In genomic region chr11:104272352-104272751, GRCm38 (mm10) we compare ENCODE assay signal across 8 mouse cellular contexts. TPM values are rescaled to one million over a fixed set of nuclear protein-coding genes. Genes with fewer than 3 reads are reported as not detected.
DNase-seq lines count a peak whose midpoint lies in the region; ATAC-seq and TF ChIP-seq lines count a peak whose summit lies in the region.

No protein-coding gene starts in this region.

- peaks cover 3% of the 10 kb centered on the region; the same call in 1 of the 2 replicates for H3K36me3 ChIP-seq in hindbrain, postnatal 0 days (ENCODE audit: insufficient read depth, low read length)
- no peaks in the 10 kb centered on the region for H3K36me3 ChIP-seq in hindbrain, embryonic 11.5 days (ENCODE audit: control insufficient read depth, insufficient read depth, low read length)
- H3K36me3 ChIP-seq in neural tube, embryonic 15.5 days, result no peaks in the 10 kb centered on the region

- no peak overlapping the region for H3K4me3 ChIP-seq in hindbrain, postnatal 0 days (ENCODE audit: low read length)
- H3K4me3 ChIP-seq in hindbrain, embryonic 11.5 days (ENCODE audit: low read depth, low read length), result no peak overlapping the region
- no peak overlapping the region; the same call in 1 of the 2 replicates for H3K4me3 ChIP-seq in layer of hippocampus, adult 2 months
- H3K4me3 ChIP-seq in neural tube, embryonic 15.5 days (replicated peaks), result no peak overlapping the region

- H3K27me3 ChIP-seq in hindbrain, postnatal 0 days (ENCODE audit: insufficient read depth, low read length), result no peaks in the 10 kb centered on the region
- no peaks in the 10 kb centered on the region for H3K27me3 ChIP-seq in hindbrain, embryonic 11.5 days (ENCODE audit: control insufficient read depth, insufficient read depth, low read length)
- H3K27me3 ChIP-seq in neural tube, embryonic 15.5 days (replicated peaks), result no peaks in the 10 kb centered on the region

- 38% methylated on average over 8 of the region's 8 CpGs for WGBS in hindbrain, postnatal 0 days
- WGBS in hindbrain, embryonic 11.5 days, result 80% methylated on average over 8 of the region's 8 CpGs
- WGBS in neural tube, embryonic 15.5 days, result 59% methylated on average over 8 of the region's 8 CpGs

- H3K9ac ChIP-seq in hindbrain, postnatal 0 days (replicated peaks; ENCODE audit: low read length), result no peak overlapping the region
- H3K9ac ChIP-seq in hindbrain, embryonic 11.5 days (ENCODE audit: low read depth, low read length), result no peak overlapping the region
- H3K9ac ChIP-seq in neural tube, embryonic 15.5 days (replicated peaks), result no peak overlapping the region

- peaks cover 2% of the 10 kb centered on the region; the same call in 1 of the 2 replicates for H3K4me1 ChIP-seq in hindbrain, postnatal 0 days (ENCODE audit: insufficient read depth, low read length)
- no peaks in the 10 kb centered on the region for H3K4me1 ChIP-seq in hindbrain, embryonic 11.5 days (replicated peaks; ENCODE audit: control insufficient read depth, insufficient read depth, low read length)
- H3K4me1 ChIP-seq in neural tube, embryonic 15.5 days, result peaks cover 10% of the 10 kb centered on the region

- peak; percentile 90 for ATAC-seq in hindbrain, postnatal 0 days
- no peak for ATAC-seq in hindbrain, embryonic 11.5 days (ENCODE audit: low FRiP score)
- ATAC-seq in erythroid progenitor cell, adult 5-6 weeks (replicated peaks; ENCODE audit: low FRiP score, poor library complexity, severe bottlenecking), result no peak
- ATAC-seq in neural tube, embryonic 15.5 days (ENCODE audit: low FRiP score), result no peak

- peak overlapping the region; percentile 23 for H3K27ac ChIP-seq in hindbrain, postnatal 0 days
- H3K27ac ChIP-seq in hindbrain, embryonic 11.5 days (ENCODE audit: low read depth, low read length), result no peak overlapping the region
- H3K27ac ChIP-seq in layer of hippocampus, adult 2 months, result peak overlapping the region; percentile 92
- no peak overlapping the region for H3K27ac ChIP-seq in neural tube, embryonic 15.5 days (replicated peaks)

- H3K9me3 ChIP-seq in hindbrain, postnatal 0 days (ENCODE audit: low read length), result no peaks in the 10 kb centered on the region
- H3K9me3 ChIP-seq in hindbrain, embryonic 11.5 days (ENCODE audit: control insufficient read depth, low read length), result no peaks in the 10 kb centered on the region
- H3K9me3 ChIP-seq in neural tube, embryonic 15.5 days (replicated peaks), result no peaks in the 10 kb centered on the region

- TF ChIP-seq POLR2A in brain, embryonic 14.5 days (IDR thresholded peaks at IDR 0.05; ENCODE audit: borderline replicate concordance, extremely low read depth, insufficient read depth, insufficient read length, poor library complexity, severe bottlenecking), result no peak

- DNase-seq in hindbrain, postnatal 0 days (ENCODE audit: low spot score), result peak; percentile 83
- DNase-seq in hindbrain, embryonic 11.5 days (ENCODE audit: low spot score), result no peak
- peak; percentile 75 for DNase-seq in brain, embryonic 14.5 days (ENCODE audit: low read depth)
- peak; percentile 88 for DNase-seq in gastrocnemius, adult 18-20 months (ENCODE audit: low spot score)
- peak; percentile 87 to 89 for DNase-seq in layer of hippocampus, adult 2 months (ENCODE audit: low spot score in 2 of 2)
- DNase-seq in right cerebral cortex, postnatal 25 days, result peak; percentile 69

- TF ChIP-seq CTCF in hindbrain, postnatal 0 days (IDR thresholded peaks at IDR 0.05; ENCODE audit: low read depth), result no peak
- TF ChIP-seq CTCF in brain, embryonic 14.5 days (IDR thresholded peaks at IDR 0.05; ENCODE audit: borderline replicate concordance, extremely low read depth, insufficient read depth, insufficient read length), result no peak
- TF ChIP-seq CTCF in layer of hippocampus, adult 2 months (conservative IDR thresholded peaks at IDR 0.05), result no peak

- H3K4me2 ChIP-seq in hindbrain, postnatal 0 days (ENCODE audit: low read depth, low read length), result 0 out of 2 replicates have a peak overlapping the region, but pooled peaks have one; percentile 1
- no peak overlapping the region for H3K4me2 ChIP-seq in hindbrain, embryonic 11.5 days (replicated peaks; ENCODE audit: low read depth, low read length)
- H3K4me2 ChIP-seq in neural tube, embryonic 15.5 days, result no peak overlapping the region

RNA-seq across cellular contexts. Expression of gene Mapt, which starts 41.2 kb away (rescaled TPM):
- 473 and 516 TPM in 2 replicates for total RNA-seq in hindbrain, postnatal 0 days (2014; rRNA removed)
- polyA plus RNA-seq in hindbrain, postnatal 0 days (2015; fragmentation: Nextera tagmentation; extraction: Ambion mirVana), result 966 and 1,028 TPM in 2 replicates
- polyA plus RNA-seq in hindbrain, embryonic 11.5 days (2014; fragmentation: Nextera tagmentation; extraction: Ambion mirVana), result 91.9 and 94.9 TPM in 2 replicates
- 305 and 557 TPM in 2 replicates for polyA plus RNA-seq in brain, embryonic 14.5 days (2012; rRNA removed)
- 10 to 100 TPM; 71.8 to 85.5 TPM for total RNA-seq in gastrocnemius, adult 18-20 months (2021)
- 100 to 1,000 TPM; 312 to 318 TPM for total RNA-seq in layer of hippocampus, adult 2 months (2021)
- not detected in 2 replicates for total RNA-seq in erythroid progenitor cell, adult 5-6 weeks (2015; ENCODE audit: low replicate concordance)
- total RNA-seq in erythroid progenitor cell, adult 5-6 weeks (2017; ENCODE audit: low replicate concordance), result 2.7 TPM in 1 of 2 replicates, not detected in the other
- 880 and 1,075 TPM in 2 replicates for polyA plus RNA-seq in neural tube, embryonic 15.5 days (2015; fragmentation: Nextera tagmentation; extraction: Ambion mirVana)

Comparison
In these comparisons a context has a peak if more than half of its experiments do, and no peak if none do; other contexts are left out.
1. H3K27ac ChIP-seq: peak in hindbrain, postnatal 0 days (single experiment) and layer of hippocampus, adult 2 months (single experiment); none in hindbrain, embryonic 11.5 days (single experiment) and neural tube, embryonic 15.5 days (single experiment).
2. RNA of gene Mapt, which starts 41.2 kb away (total RNA-seq): 473 to 516 TPM in hindbrain, postnatal 0 days, 312 to 318 TPM in layer of hippocampus, adult 2 months and 71.8 to 85.5 TPM in gastrocnemius, adult 18-20 months; 2.7 TPM in erythroid progenitor cell, adult 5-6 weeks; every median in the first group is over 10 times any median in the second.